Mouse (Mus musculus) stomach, postnatal 0 days (tissue): ENCODE results near the gene Cct5. TPM values are rescaled to one million over a fixed set of nuclear protein-coding genes. Genes with fewer than 3 reads are reported as not detected.
"Not testable (repeated sequence)": the region's sequence is repeated elsewhere in the genome, so short reads cannot be mapped to it uniquely, and the experiment has no call there.

ENCODE experiments used
- ATAC-seq: fragments of 200-750 bp; cut with Nextera tagmentation; 2 replicates; pipeline ENCODE4 v1.8.0; 2017; ENCODE audit not compliant: low FRiP score, low TSS enrichment
- DNase-seq: peaks from one replicate; pipeline ENCODE4 v3.0.0-alpha.2; 2016; ENCODE audit warnings: low spot score
- H3K27ac ChIP-seq: fragments of 300-500 bp; sonication (generic); replicated peaks from 2 replicates; pipeline ENCODE4 v1.5.1; 2014; ENCODE audit warnings: mild to moderate bottlenecking, control low read depth
- H3K27me3 ChIP-seq: fragments of 300-500 bp; sonication (generic); 2 replicates; pipeline ENCODE4 v1.6.1; 2014; ENCODE audit warnings: low read length; ENCODE audit not compliant: control insufficient read depth, insufficient read depth
- H3K36me3 ChIP-seq: fragments of 300-500 bp; sonication (generic); 2 replicates; pipeline ENCODE4 v1.6.1; 2014; ENCODE audit warnings: low read length, mixed read lengths; ENCODE audit not compliant: control insufficient read depth, insufficient read depth
- H3K4me1 ChIP-seq: fragments of 300-500 bp; sonication (generic); replicated peaks from 2 replicates; pipeline ENCODE4 v1.6.1; 2014; ENCODE audit warnings: antibody characterized with exemption; ENCODE audit not compliant: control insufficient read depth, insufficient read depth
- H3K4me2 ChIP-seq: fragments of 300-500 bp; sonication (generic); replicated peaks from 2 replicates; pipeline ENCODE4 v1.6.1; 2014; ENCODE audit warnings: low read depth, mild to moderate bottlenecking, control low read depth, moderate library complexity
- H3K4me3 ChIP-seq: fragments of 300-500 bp; sonication (generic); 2 replicates; pipeline ENCODE4 v1.5.1; 2014; ENCODE audit warnings: low read depth, low read length, control low read depth
- H3K9ac ChIP-seq: fragments of 300-500 bp; sonication (generic); 2 replicates; pipeline ENCODE4 v1.6.1; 2014; ENCODE audit warnings: mild to moderate bottlenecking, low read length, control low read depth, mixed read lengths
- H3K9me3 ChIP-seq: fragments of 300-500 bp; sonication (generic); 2 replicates; pipeline ENCODE4 v1.6.1; 2016; ENCODE audit warnings: low read length; ENCODE audit not compliant: control insufficient read depth
- CTCF ChIP-seq: IDR thresholded peaks from 2 replicates; pipeline ENCODE4 v1.5.1; 2016; ENCODE audit warnings: antibody characterized with exemption, low read depth, mild to moderate bottlenecking, moderate library complexity
- EP300 ChIP-seq: optimal IDR thresholded peaks from 2 replicates; pipeline ENCODE3; 2016; ENCODE audit warnings: antibody characterized with exemption
- WGBS: fragments of 180-500 bp; shearing (Covaris S2); extraction: QIAGEN DNeasy Blood & Tissue Kit; methylation state at CpG from one replicate; pipeline ENCODE4 v1.1.7; 2014; 5-methylcytosine and 5-hydroxymethylcytosine counted together
- polyA plus RNA-seq: library from polyadenylated mRNA; unstranded; fragments of >200 nt; fragmentation: Nextera tagmentation; extraction: Ambion mirVana; gene quantifications from 2 replicates; pipeline ENCODE4 v1.2.1, GENCODE M21; 2015

Cct5 gene
- polyA plus RNA-seq, 1 experiment from 2014 or later = 248 TPM

GRCm38 (mm10) chr15:31586088-31586487 is 15.5 kb downstream of the Cct5 start:
- H3K9me3 ChIP-seq = no peaks in the 10 kb centered on the region
- H3K27ac ChIP-seq = no peak overlapping the region
- H3K4me1 ChIP-seq = no peaks in the 10 kb centered on the region
- peaks cover 9% of the 10 kb centered on the region; the same call in 1 of the 2 replicates for H3K36me3 ChIP-seq
- H3K27me3 ChIP-seq = no peaks in the 10 kb centered on the region
- no peak overlapping the region for H3K9ac ChIP-seq
- no peak overlapping the region for H3K4me2 ChIP-seq
- no peak for DNase-seq
- no peak overlapping the region for H3K4me3 ChIP-seq
- TF ChIP-seq EP300 = no peak
- TF ChIP-seq CTCF = no peak
- no peak for ATAC-seq
- WGBS = 72% methylated on average over 5 of the region's 5 CpGs

- Histone ChIP-seq H3K36me3 (peaks cover 3% of the 10 kb centered on the region; the same call in 1 of the 2 replicates), H3K9ac (no peak overlapping the region), H3K4me1 (no peaks in the 10 kb centered on the region), H3K4me2 (no peak overlapping the region), H3K9me3 (no peaks in the 10 kb centered on the region), H3K4me3 (no peak overlapping the region), H3K27me3 (no peaks in the 10 kb centered on the region), H3K27ac (no peak overlapping the region)
- DNase-seq (no peak), ATAC-seq (no peak)
- TF ChIP-seq CTCF = no peak
- TF ChIP-seq EP300 = no peak
- 83% methylated on average over 7 of the region's 7 CpGs for WGBS
These were observed 16.4 kb downstream of the Cct5 start for GRCm38 (mm10) chr15:31585238-31585637.

GRCm38 (mm10) chr15:31583304-31584085 is 18.1 kb downstream of the Cct5 start:
- 78% methylated on average over 13 of the region's 13 CpGs for WGBS
- TF ChIP-seq CTCF = no peak
- no peak for TF ChIP-seq EP300
- no peaks in the 10 kb centered on the region for H3K4me1 ChIP-seq
- H3K4me3 ChIP-seq = no peak overlapping the region
- ATAC-seq (0 out of 2 replicates have a peak, but pooled peaks have one; percentile 8), DNase-seq (no peak)
- no peaks in the 10 kb centered on the region for H3K36me3 ChIP-seq
- no peak overlapping the region for H3K27ac ChIP-seq
- no peak overlapping the region for H3K9ac ChIP-seq
- no peak overlapping the region for H3K4me2 ChIP-seq
- no peaks in the 10 kb centered on the region for H3K9me3 ChIP-seq
- no peaks in the 10 kb centered on the region for H3K27me3 ChIP-seq

GRCm38 (mm10) chr15:31581086-31581485 is 20.5 kb downstream of the Cct5 start:
- H3K27me3 ChIP-seq, H3K36me3 ChIP-seq, H3K4me1 ChIP-seq, H3K9me3 ChIP-seq, ATAC-seq, DNase-seq, H3K27ac ChIP-seq, H3K4me2 ChIP-seq, H3K9ac ChIP-seq, H3K4me3 ChIP-seq: not testable (repeated sequence)
- 85% methylated on average over 2 of the region's 2 CpGs for WGBS

GRCm38 (mm10) chr15:31576076-31576475 is 25.5 kb downstream of the Cct5 start:
- Histone ChIP-seq H3K9ac (no peak overlapping the region), H3K27ac (no peak overlapping the region), H3K9me3 (no peaks in the 10 kb centered on the region), H3K36me3 (no peaks in the 10 kb centered on the region), H3K4me3 (no peak overlapping the region), H3K27me3 (no peaks in the 10 kb centered on the region), H3K4me2 (no peak overlapping the region), H3K4me1 (peaks cover 3% of the 10 kb centered on the region; the same call in 1 of the 2 replicates)
- no peak for TF ChIP-seq EP300
- TF ChIP-seq CTCF = no peak
- no peak for ATAC-seq
- DNase-seq = no peak
- 66% methylated on average over 5 of the region's 5 CpGs for WGBS

GRCm38 (mm10) chr15:31573692-31574091 is 27.9 kb downstream of the Cct5 start:
- no peak for ATAC-seq
- TF ChIP-seq CTCF (no peak), EP300 (no peak)

More at GRCm38 (mm10) chr15:31573692-31574091, 27.9 kb downstream of the Cct5 start:
- H3K9me3 ChIP-seq = no peaks in the 10 kb centered on the region
- H3K36me3 ChIP-seq = no peaks in the 10 kb centered on the region
- H3K4me2 ChIP-seq = no peak overlapping the region
- no peaks in the 10 kb centered on the region for H3K27me3 ChIP-seq
- no peak overlapping the region for H3K4me3 ChIP-seq
- H3K27ac ChIP-seq = no peak overlapping the region
- peaks cover 4% of the 10 kb centered on the region for H3K4me1 ChIP-seq
- H3K9ac ChIP-seq = no peak overlapping the region
- DNase-seq = no peak
